Mouse (Mus musculus) megakaryocyte progenitor cell, adult 5-6 weeks (primary cell): ENCODE data around the gene Egfr. TPM values are rescaled to one million over a fixed set of nuclear protein-coding genes. Genes with fewer than 3 reads are reported as not detected.

Experiments
- ATAC-seq: replicated peaks from 2 replicates; pipeline ENCODE4 v1.8.0; 2016; ENCODE audit warnings: mild to moderate bottlenecking, moderate TSS enrichment, inconsistent platforms; ENCODE audit not compliant: poor library complexity
- total RNA-seq, 2 experiments: library from RNA; stranded (forward) in 1 of 2; stranded (reverse) in 1 of 2; fragments of 157-497, 149-512 nt in 1 of 2; fragments of 200-1000 nt in 1 of 2; gene quantifications; 2 replicates each; pipeline versions ENCODE4 v1.2.3 to v1.2.4; 2015 to 2017

The Egfr gene
- total RNA-seq, 2 experiments from 2014 or later = not detected

DNA sequence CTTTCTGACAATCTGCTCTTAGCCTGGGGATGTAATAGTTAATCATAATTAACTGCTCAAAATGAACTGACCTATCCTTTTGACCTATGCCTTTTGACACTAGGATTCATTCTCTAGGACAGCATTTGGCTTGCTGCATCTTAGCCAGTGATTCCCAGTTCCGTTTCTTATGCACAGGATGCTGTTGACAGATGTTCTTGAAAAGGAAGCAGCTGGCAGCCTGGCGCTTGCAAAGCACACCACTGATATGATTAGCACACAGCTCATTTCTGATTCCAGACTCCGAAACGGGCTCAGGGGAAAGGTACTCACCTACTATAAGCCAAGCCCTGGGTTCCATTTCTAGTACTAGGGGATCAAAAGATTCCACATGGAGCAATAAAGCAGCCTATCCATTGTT is 20.7 kb downstream of the Egfr start:
- peak; percentile 89 for ATAC-seq

DNA sequence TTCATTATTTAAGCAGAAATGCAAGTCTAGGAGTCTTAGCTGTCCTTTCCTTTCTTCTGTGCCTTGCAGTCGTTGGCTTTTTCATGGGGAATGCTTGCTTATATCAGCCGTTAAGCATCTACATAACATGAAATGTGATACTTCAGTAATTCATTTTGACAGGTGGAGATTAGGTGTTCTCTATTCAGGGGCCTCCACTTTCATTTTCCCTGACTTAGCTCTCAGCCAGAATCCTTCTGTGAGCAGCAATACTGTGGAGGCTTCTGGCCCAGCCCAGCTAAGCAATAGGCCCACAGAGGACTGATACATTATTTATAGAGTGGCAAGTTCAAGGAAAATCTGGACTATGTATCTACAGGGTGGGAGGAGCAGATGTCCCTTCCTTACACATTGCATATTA is 25.0 kb downstream of the Egfr start:
- ATAC-seq = no peak

DNA sequence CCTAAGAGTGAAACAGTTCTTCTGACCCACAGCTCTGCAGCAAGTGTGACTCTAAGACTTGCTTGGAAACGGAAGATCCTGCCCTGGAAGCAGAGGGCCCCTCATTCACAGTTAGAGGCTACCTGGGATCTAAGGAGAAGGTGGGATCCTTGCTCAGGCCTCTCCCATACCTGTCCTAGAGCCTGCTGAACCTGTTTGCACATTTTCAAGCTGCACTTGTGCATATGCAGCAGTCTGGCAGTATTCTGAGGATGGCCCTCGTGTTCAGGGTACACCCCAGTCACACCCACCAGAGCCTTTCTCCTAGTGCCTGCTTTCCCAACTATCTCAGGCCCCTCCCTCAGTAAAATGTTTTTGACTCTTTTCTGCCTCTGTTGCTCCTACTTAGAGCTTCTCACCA is 29.6 kb downstream of the Egfr start:
- ATAC-seq = no peak

DNA sequence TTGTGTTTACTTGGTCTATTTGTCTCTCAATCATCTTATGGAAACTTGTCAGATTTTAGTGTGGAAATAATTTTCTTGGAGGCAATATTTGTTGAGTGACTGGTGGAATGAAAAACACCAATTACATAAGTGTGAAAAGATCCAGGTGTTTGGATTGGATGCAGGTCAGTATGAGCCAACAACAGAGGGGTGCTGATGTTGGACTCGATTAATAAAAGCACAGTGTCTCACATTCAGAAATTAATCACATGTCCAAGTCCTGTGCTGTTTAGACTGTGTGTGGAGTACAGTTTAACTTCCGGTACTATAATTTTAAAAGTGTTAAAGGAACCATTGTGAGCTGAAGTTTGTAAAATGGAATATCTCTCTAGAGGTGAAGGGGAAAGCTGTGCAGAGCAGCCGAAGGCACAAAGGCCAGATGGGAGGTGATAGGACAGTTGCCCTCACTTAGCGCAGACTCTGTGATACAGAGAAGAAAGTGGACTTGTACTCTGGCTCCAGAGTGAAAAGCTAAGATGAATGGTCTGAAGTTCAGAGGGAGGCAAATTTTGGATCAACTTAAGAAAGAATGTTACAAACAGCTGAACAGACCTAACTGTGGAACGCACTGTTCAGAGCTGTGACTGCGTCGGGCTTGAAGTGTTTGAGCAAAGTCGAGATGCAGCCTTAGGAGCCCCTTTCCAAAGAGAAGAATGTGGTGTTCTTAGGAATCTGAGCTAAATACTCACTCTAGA is 32.1 kb downstream of the Egfr start:
- no peak for ATAC-seq

DNA sequence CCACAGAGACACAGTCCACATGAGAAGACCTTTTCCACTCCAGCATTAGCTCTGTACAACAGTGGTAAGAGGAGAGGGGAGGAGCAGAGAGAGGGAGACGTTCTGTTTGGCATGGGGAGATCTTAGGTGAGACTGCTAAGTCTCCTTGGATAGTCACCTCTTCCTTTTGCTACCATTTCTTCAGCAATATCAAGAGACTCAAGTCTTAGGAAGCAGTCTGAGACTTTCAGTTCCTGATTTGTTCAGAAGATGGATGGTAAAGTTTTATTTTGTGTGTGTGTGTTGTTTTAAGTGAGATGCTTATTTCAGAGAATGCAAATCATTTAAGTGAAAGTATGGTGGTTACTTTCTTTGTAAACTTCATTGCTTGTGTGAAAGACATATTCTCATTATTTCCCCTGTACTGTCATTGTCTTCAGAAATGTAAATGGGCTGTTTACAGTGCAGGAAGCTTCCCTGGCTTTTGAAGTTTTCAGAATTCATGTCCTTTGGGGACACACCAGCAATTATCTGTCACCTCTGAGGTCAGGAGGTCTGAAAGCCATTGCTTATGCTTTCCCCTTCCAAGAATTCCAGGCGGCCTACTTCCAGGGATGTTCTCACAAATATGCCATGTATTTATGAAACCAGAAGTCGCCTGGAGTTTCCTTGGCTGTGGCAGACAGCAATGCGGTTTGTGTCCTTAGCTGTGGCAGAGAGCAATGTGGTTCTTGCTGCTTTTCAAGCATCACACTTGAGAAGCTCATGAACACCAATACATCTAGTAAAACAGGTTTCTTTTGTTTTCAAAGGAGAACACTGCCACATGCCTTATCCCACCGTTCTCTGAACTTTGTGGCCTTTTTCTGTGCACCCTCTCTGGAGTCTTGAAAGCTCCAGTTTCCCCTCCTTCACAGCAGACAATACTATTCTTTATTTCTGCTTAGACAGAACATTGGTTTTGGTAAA is 40.9 kb downstream of the Egfr start:
- peak; percentile 34; the same call in 1 of the 2 replicates for ATAC-seq

DNA sequence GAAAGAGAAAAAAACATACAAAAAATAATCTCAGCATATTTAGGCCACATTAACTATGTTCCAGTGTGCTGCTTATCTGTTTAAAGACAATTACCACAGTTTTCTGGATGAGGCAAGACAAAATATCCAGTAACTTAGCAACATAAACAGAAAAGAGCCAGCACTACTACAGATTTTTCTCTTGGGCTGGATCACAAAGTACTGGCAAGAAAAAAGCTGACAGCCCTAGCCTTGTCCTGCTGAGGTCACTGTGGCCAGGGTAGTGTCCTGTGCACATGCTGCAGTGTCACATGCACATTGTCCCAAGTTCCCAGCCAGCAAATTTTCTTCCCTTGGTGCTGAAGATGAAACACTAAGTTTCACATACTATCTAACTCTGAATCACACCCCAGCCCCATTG is 43.0 kb downstream of the Egfr start:
- no peak for ATAC-seq

DNA sequence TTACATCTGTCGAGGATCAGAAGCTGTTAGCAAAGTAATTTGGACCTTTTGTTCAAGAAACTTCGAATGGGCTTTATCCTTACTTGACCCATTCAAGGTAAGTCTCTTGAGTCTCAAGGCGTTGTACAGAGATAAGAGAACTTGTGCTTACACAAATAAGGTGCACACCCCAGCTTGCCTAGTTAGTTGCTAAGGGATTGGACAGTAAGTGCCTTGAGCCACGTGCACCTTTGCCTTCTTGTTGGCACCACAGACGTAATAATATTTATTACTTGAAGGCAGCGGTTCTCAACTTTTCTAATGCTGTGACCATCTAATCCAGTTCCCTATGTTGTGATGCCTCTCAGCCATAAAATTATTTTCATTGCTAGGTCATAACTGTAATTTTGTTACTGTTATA is 43.5 kb downstream of the Egfr start:
- no peak for ATAC-seq

DNA sequence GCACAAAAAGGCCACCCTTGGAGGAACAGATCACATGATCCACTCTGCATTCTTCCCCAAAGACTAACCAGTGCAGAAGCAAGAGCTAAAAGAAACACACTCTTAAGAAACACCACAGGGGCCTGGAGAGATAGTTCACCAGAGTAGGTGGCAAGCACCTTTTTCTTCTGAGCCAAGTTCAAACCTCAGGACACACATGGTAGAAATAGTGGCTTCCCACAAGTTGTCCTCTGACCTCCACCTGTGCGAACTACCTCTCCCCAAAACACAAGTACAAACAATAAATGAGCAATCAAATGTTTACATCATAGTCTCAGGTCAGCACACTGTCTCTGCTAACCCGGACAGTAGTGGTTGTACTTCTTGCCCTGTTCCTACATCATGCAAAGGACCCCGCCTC is 45.5 kb downstream of the Egfr start:
- ATAC-seq = no peak

DNA sequence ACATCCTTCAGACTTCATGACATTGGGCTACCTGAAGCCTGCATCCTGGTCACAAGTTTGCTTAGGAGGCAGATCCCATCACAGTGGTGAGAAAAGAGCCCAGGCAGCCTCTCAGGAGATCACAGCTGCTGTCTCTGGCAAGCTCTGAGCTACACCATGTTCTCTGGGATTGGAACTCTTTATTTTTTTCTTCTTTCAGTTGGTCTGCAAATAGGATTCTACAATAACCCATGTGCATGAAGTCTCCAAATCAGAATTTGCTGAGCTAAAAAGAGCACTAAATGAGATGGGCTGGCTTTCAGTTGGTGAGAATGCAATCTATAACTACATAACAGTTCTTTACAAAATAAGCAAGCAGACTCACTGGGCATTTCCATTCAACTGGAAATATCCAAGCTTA is 46.1 kb downstream of the Egfr start:
- no peak for ATAC-seq

DNA sequence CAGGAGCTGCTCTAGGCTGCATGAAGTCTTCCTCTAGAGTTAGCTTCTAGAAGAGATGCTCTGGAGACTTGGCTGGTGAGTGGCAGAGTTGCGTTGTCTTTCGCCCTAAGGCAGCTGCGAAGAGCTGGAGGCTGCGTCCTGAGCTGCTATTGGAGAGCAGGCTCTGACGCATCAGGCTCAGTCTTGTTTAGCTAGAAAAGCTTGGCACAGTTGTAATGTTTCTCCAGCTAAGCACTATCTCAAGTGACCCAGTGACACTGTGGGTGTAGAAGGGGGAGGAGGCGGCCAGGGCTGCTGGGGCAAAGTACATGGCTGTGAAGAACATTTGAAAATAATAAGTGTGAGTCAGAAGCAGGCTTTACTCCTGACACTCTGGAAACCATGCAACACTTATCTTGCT is 48.5 kb downstream of the Egfr start:
- ATAC-seq = no peak

DNA sequence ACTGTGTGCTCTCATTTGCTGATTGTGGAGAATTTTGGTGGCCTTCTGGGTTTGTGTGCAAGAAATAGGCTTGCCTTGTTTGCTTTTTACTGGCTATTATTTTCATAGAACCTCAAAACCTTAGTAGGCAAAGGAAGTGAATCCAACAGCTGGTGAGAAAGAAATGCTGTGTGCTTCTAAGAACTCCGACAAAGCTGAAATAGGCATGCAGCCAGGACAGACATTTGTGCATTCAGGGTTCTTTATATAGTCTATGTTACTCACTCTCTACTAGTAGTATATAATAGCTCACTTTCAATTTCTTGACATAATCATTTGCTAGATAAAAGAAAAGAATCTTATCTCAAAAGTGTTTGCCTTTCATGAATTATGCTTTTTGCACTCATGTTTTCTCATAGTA is 50.7 kb downstream of the Egfr start:
- ATAC-seq = no peak

DNA sequence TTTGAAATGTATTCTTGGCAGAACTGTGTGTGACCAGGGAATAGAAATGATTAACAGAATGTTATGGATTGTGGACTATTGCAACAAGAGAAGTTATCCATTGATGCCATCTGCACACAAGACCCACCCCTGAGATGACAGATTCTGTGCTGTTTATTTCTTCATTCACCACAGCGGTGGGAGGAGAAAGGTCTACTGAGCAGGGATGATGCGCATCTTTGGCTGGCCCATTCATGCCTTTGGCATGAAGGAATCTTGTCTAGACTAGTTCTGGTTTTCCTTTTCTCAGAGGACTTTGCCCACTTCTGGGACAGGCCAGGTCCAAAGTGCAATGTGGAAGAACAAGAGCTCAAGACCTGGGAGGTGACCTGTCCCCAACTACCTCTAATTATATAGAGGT is 52.0 kb downstream of the Egfr start:
- no peak for ATAC-seq

DNA sequence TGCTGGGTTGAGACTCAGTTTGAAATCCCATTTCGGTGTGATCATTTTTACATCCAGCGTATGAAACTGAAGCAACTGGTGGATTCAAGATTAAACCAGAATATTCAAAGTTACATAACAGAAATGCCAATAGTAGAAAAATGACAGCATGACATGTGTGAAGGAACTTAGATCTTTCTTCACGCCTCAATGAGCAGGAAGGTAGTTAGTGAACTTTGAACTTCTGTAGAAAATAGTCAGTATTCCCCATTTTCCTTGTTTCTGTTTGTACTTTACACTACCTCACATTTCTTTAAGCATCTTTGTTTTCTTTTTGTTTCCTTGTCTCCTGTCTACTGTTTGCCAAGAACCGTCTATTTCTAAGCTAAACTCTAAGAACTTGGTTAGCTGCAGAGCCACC is 53.9 kb downstream of the Egfr start:
- ATAC-seq = no peak

DNA sequence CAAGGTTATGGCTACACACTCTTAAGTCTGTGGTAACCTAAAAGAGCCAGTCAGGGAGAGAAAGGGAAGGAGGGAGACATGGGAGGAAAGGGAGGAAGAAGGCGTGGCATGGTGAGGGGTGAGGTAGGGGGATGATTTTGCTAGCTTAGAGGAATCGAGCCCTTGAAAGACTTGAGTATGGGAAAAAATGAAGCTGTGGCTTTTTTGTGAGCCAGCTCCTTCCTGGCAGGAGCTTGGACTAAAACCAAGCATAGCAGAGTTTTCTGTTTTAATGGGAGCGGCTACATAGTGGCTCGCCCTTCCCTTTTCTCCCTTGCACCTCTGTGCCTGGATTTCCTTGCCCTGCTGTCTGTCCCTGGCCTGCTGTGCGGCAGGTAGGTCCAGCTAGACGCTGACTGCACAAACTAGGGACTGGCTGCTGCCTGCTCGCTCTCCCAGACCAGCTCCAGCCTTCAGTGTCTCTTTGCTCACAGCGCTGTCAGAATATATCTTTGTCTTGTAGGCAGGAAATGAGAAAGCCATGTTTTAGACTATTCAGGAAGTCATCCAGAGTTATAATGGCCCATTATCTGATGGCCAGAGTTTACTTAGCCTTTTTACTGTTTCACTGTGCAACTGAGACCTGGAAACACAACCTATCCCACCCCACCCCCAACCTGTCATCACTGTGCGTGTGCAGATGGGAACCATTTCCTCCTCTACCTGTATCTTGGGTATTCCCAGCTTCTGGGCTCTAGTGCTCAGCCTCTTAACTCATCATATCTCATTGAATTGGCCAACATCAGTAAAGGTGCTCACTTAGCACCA is 57.4 kb downstream of the Egfr start:
- peak; percentile 39 for ATAC-seq

DNA sequence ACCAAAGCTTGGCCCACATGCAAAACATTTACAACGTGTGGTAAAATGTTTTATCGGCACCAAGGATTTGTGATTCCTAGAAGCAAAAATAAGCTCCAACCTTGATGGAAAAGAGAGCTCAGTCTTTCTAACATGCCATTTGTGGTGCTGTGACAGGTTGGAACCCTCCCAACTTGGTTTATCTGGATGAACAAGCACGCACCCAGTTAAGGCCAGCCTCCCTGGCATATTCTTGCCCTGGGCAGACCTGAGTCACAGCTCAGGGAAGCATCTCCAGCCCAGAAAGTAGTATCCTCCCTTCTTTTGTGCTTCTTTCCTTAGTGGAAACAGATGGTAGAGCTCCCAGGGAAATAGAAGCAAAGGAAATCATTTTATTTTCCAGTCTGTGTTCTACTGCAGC is 58.1 kb downstream of the Egfr start:
- no peak for ATAC-seq

DNA sequence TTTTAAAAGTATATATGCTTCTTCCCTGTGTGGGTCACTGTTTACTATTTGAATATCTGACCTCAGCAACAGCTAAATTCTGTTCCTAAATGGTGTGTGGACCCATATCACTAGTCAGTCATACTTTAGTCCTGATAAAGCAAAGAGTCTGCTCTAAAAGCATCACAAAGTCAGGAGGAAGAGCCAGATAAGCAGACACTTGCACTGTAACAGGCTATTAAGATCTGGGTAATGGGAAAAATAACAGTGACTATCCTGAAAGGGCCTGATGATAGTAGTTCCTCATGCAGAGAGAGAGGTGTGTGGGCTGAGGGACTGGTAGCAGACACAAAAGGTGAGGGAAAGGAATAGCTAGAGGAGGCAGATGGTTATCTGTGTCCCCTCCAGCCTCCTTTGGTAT is 61.3 kb downstream of the Egfr start:
- no peak for ATAC-seq

DNA sequence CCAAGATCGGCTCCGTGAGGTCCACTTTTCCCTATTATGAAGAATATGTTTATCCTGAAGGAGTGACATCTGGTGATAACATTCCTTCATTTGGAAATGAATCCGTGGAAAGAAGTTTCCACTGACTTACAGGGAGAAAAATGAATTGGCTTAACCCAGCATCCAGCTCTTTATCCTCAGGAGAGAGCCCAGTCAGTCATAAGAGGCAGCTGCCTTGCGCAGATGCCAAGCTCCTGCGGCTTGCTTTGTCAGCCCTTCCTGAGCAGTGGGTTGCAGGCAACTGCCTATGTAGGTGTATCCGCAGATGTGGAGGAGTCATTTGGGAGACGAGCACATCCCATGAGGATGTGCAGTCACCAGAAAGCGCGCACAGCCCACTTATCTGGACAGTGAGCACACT is 64.4 kb downstream of the Egfr start:
- ATAC-seq = no peak

DNA sequence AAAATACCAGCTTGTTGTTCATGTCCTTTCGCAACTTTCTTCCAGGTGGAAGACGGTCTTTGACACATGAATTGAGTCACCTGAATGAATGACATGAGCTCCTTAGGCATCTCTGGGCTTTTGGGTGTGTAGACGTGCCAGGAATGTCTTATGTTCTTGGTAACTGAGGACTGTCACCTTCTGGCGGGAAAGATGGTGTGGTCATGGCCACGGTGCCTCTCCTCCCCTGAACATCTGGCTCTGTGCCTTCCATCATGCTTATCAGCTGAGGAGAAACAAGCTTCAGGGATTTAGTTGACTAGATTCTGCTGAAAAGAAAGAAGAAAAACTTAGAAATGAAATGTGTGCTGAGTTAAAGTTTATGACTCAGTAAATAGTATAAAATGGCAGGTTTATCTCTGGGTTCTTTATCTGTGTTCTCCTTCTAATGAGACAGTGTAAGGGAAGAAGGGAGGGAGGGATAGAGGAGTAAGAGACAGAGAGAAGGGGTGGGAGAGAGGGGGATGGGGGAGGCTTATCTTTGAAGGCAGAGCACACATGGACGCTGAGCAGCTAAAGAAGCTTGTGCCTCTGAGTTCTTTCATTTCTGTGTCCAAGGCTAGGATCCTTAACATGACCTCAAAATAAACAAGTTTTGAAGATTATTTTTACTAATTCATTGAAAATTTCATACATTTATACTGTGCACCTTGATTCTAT is 65.5 kb downstream of the Egfr start:
- ATAC-seq = no peak

DNA sequence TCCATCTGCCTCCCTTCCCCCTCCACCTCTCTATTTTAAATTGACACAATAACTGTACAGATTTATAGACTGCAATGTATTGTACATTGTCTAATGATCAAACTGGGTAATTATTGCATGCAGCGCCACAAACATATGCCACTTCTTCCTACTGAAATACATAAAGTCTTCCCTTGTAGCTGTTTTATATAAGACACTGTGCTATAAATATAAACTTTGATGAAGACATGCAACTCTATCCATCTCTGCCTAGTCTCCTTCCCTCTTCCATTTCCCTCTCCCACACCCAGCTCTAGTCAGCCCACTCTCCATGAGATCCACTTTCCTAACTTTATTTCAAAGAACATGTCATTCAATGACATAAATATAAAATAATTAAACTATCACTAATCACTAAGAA is 67.4 kb downstream of the Egfr start:
- no peak for ATAC-seq

DNA sequence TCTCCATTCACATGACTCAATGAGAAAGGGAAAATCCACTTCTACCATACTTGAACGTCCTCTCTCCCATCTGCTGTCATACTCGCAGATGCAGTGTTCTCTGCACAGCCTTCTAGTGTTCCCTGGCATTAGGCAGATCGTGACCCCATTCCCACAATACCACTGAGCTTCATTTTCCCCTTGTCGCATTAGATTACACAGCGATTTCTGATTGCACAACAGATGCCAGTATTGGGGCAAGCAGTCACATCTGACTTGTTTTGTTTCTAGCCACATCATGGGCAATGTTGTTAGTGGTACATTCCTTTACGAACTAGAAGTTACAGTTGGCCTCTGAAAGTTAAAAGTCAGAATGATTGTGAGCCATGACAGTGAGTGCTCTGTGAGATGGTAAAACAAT is 68.1 kb downstream of the Egfr start:
- peak; percentile 57 for ATAC-seq
